Mouse (Mus musculus) E14TG2a.4 (cell line): ENCODE results near the gene Epn3.

ENCODE experiments used
- H3K27me3 ChIP-seq: 2 replicates; pipeline ENCODE4 v1.6.1; 2014; ENCODE audit warnings: low read length, control low read depth; ENCODE audit not compliant: insufficient read depth
- H3K36me3 ChIP-seq: 2 replicates; pipeline ENCODE4 v1.6.1; 2014; ENCODE audit warnings: low read length, control low read depth; ENCODE audit not compliant: insufficient read depth
- H3K4me1 ChIP-seq: replicated peaks from 2 replicates; pipeline ENCODE4 v1.6.1; 2014; ENCODE audit warnings: low read depth, low read length, control low read depth
- H3K4me3 ChIP-seq: replicated peaks from 2 replicates; pipeline ENCODE4 v1.5.1; 2014; ENCODE audit warnings: mild to moderate bottlenecking, low read length
- H3K9me3 ChIP-seq: 2 replicates; pipeline ENCODE4 v1.6.1; 2014; ENCODE audit warnings: low read length, control low read depth
- CTCF ChIP-seq: conservative IDR thresholded peaks from 2 replicates; pipeline ENCODE4 v1.5.1; 2014; ENCODE audit warnings: low read length
- NANOG ChIP-seq: IDR thresholded peaks from 2 replicates; pipeline ENCODE4 v1.6.1; 2014; ENCODE audit warnings: borderline replicate concordance, low read length, mixed read lengths
- POU5F1 ChIP-seq: IDR thresholded peaks from 2 replicates; pipeline ENCODE4 v1.6.1; 2014; ENCODE audit warnings: low read length, borderline replicate concordance

Epn3 gene

DNA sequence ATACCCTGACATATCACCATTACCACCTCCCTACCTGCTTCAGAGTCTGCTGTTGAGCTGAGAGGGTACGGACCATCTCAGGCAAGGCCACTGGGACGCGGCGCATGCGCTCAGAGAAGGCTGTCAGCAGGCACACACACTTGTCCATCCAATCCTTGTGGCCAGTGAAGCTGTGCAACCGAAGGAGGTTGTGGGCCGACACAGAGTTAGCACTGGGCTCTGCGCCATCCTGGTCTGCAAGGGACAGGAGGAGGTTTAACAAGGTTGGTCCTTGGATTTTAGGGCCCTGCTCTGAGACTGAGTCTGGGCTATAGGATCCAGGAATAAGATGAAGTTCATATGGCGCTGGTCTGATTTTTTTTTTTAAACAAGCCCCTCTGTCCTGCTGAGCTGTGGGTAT lies 19.4 kb downstream of the Epn3 start:
- TF ChIP-seq CTCF (no peak), POU5F1 (no peak), NANOG (no peak)
- Histone ChIP-seq H3K4me3 (no peak overlapping the region), H3K36me3 (no peaks in the 10 kb centered on the region), H3K27me3 (peaks cover 79% of the 10 kb centered on the region), H3K9me3 (no peaks in the 10 kb centered on the region), H3K4me1 (peaks cover 19% of the 10 kb centered on the region)

DNA sequence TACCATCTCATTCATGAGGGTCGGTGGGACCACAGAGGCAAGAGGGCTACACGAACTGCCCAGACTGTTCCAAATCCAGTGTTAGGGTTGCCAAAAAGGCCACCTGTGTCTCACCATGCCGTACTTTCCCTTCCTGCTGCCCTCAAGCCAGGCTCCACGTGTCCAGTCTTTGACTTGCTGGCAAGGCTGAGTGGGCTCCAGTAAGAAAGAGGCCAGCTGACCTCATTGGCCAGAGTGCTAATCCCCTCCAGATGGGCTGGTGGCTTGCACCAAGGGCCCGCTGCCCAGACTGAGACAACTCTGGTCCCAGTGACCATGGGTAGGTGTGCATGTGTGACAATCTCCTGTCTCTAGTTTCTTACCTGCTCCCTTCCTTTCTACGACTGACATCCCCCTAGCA lies 22.1 kb downstream of the Epn3 start:
- H3K4me3 ChIP-seq, result no peak overlapping the region
- peaks cover 83% of the 10 kb centered on the region for H3K27me3 ChIP-seq
- TF ChIP-seq POU5F1 (no peak), CTCF (no peak), NANOG (no peak)
- peaks cover 26% of the 10 kb centered on the region for H3K4me1 ChIP-seq
- no peaks in the 10 kb centered on the region for H3K36me3 ChIP-seq
- no peaks in the 10 kb centered on the region for H3K9me3 ChIP-seq

DNA sequence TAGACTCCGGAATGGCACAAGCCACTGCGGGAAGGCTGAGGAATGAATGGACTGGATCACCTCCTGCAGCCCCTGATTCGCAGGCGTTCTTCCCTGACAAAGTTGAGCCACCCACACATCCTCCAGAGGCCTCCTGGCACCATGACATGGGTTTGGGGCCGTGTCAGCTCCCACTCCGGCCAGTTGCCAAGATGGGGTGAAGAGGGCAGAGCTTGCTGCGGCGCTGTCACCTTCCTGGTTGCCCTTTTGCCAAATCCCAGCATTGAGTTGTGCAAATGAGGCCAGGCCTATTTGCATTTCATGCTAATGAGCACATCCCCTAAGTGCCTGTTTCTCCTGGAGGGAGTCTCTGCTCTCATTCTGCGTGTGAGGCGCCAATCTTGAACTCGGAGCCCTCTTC lies 24.1 kb downstream of the Epn3 start:
- peaks cover 37% of the 10 kb centered on the region for H3K4me1 ChIP-seq
- no peaks in the 10 kb centered on the region for H3K36me3 ChIP-seq
- no peak overlapping the region for H3K4me3 ChIP-seq
- H3K9me3 ChIP-seq, result no peaks in the 10 kb centered on the region
- peaks cover 91% of the 10 kb centered on the region for H3K27me3 ChIP-seq
- TF ChIP-seq POU5F1 (no peak), CTCF (no peak), NANOG (no peak)

DNA sequence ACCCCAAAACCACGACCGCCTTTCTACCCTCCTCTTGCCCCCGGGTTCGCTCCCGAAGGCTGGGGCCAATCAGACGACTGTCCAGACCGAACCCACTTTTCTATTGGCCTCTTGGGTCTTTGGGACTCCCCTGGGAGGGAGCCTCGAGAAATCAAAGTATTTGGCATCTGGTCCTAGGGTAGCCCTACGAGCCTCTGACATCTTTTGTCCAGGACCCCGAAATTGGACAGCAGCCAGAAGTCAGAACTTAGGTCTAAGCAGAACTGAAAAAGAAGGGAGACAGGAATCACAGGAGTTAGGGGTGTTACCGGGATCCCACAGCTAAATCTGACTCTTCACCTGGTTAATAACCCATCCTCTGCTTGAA lies 25.2 kb downstream of the Epn3 start:
- Histone ChIP-seq H3K4me3 (peak overlapping the region; percentile 80), H3K27me3 (peaks cover 87% of the 10 kb centered on the region), H3K36me3 (no peaks in the 10 kb centered on the region), H3K9me3 (no peaks in the 10 kb centered on the region), H3K4me1 (peaks cover 42% of the 10 kb centered on the region)
- TF ChIP-seq NANOG (no peak), CTCF (no peak), POU5F1 (no peak)

DNA sequence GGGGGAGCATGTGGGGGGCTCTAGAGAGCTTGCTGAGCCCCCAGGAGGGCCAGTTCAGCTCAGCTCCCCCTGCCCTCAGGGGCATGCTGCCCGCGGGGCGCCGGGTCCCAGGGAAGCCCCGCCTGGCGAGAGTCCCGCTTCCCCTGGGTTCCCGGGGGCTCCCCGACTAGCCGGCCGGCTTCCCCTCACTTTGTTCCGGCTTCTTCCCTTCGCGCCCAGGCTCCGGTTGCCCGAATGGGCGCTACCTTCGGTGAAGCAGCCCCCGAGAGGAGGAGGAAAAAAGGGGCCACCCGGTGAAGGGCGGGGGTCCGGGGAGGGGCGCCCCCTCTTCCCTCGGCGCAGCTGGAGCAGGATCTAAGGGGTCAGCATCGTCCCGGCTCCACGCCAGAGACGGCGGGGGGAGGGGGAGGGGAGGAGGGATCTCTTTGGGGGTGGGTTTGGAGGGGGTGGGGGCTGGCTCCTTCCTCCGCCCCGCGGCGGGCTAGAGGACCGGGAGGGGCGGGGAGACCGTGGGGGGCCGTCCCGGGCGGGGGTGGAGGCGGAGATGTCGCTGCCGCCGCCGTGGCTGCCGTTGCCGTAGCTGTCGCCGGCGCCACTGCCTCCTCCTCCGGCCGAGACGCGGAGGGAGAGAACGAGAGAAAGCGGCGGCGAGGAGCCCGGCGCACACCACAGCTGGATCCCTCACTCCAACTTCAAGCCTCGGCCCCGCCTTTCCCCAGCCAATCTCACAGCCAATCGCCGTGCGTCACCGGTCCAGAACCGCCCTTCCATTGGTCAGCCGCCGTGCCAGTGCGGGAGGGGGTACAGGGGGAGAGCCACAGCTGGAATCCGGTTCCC lies 25.8 kb downstream of the Epn3 start, which contains the start of gene Cacna1g:
Gene Cacna1g (minus strand): TSS at position 492 of the 837 bp plus-strand sequence.
- no peaks in the 10 kb centered on the region for H3K9me3 ChIP-seq
- H3K4me1 ChIP-seq, result peaks cover 48% of the 10 kb centered on the region
- TF ChIP-seq NANOG, result no peak
- no peak for TF ChIP-seq CTCF
- TF ChIP-seq POU5F1, result no peak
- H3K27me3 ChIP-seq, result peaks cover 81% of the 10 kb centered on the region
- no peaks in the 10 kb centered on the region for H3K36me3 ChIP-seq
- H3K4me3 ChIP-seq, result peak within 1 kb of the TSS; percentile 80

DNA sequence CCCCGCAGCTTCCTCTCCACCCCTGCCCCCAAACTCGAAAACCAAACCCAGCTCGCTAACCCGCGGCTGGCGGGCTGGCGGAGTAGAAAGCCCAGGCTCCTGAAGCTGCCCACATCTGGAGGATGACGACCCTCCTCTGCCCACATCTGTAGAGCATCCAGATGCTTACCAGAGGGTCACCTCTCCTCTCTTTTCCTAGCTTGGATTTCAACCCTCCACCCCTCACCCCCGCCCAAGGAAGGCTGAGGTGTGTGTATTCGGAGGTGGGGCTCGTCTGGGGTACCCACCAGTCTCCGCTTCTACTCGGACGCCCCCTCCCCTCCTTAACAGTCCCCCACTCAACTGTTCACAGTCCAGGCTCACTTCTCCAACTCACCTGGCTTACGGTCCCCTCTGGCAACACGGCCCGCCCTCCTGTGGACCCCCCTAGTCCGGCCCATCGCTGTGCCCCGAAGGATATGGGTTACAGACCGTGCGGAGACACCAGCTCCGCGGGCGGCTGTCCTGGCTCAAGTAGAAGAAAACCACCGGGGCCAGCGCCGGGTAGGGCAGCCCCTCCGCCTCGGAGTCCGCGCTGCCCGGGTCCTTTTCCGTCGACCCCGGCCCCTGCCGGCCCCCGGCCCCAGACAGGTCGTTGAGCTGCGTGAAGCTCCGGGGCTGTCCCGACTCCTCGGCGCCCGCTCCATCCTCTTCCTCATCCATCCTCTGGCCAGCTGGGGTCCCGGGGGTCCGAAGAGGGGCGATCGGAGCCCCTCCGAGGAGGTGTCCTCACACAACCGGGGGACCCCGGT lies 26.7 kb downstream of the Epn3 start:
- Histone ChIP-seq H3K4me1 (peaks cover 54% of the 10 kb centered on the region), H3K27me3 (peaks cover 73% of the 10 kb centered on the region), H3K4me3 (peak overlapping the region; percentile 80), H3K9me3 (no peaks in the 10 kb centered on the region), H3K36me3 (no peaks in the 10 kb centered on the region)
- TF ChIP-seq CTCF (no peak), POU5F1 (no peak), NANOG (no peak)

DNA sequence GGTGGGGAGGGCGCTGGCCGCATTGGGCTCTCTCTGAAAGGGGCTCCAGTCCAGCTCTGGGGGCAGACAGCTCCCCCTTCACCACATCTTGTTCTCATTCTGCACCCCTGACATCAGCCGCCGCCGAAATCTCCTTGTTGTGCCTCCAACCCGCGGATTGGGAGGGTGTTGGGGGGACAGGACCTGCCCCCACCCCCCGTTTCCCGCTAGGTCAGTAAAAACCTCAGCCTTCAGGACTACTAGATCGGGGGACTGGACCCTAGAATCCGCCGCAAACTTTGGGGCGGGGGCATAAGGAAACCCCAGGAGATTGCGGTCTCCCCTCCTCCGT lies 27.2 kb downstream of the Epn3 start:
- no peaks in the 10 kb centered on the region for H3K9me3 ChIP-seq
- H3K36me3 ChIP-seq, result no peaks in the 10 kb centered on the region
- TF ChIP-seq NANOG, result no peak
- TF ChIP-seq CTCF, result no peak
- TF ChIP-seq POU5F1, result no peak
- H3K4me1 ChIP-seq, result peaks cover 54% of the 10 kb centered on the region
- peaks cover 67% of the 10 kb centered on the region for H3K27me3 ChIP-seq
- peak overlapping the region; percentile 80 for H3K4me3 ChIP-seq

DNA sequence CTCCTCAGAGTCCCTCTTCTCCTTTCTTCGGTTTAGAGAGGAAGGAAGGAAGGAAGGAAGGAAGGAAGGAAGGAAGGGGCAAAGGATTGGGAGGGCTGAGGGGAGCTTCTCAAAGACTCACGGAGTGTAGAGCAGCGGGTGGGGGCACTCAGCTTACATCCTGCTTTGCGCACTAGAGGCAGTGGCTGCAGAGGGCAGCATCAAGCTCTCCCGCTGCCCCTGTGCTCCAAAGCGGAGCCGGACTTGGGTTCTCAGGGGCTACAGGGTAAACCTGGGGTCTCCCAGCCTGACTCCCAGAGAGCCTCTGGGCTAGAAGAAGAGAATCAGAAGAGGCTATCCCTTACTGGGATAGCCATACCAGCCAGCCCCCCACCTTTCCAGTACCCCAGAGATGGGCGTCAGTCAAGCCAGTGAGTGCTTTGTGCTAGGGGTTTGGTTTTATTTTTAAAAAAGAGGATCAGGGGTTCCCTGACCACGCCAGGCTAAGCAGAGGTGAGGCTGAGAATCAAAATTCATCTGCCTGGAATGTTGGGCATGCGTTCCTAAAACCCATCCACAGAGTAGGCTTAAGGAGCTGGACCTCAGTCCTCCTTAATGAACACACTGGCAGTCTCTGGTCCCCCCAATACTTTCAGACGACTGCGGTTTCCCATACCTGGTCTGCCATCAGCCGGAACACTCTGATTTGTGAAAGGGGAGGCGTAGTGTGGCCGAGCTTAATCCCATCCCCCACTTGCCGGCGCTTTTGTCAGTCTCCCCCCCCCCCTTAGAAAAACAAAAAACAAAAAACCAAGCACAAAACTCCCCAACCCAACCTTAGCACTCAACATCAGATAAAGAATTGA lies 27.8 kb downstream of the Epn3 start:
- no peaks in the 10 kb centered on the region for H3K9me3 ChIP-seq
- no peaks in the 10 kb centered on the region for H3K36me3 ChIP-seq
- H3K27me3 ChIP-seq, result peaks cover 62% of the 10 kb centered on the region
- H3K4me1 ChIP-seq, result peaks cover 54% of the 10 kb centered on the region
- TF ChIP-seq CTCF, result no peak
- TF ChIP-seq POU5F1, result no peak
- no peak for TF ChIP-seq NANOG
- H3K4me3 ChIP-seq, result peak overlapping the region; percentile 80
